Mouse (Mus musculus): Measurements from ENCODE around the gene Ube2k. TPM values are rescaled to one million over a fixed set of nuclear protein-coding genes. Genes with fewer than 3 reads are reported as not detected.

The Ube2k gene
- polyA plus RNA-seq, 1 experiment from 2014 or later: 174 TPM

DNA sequence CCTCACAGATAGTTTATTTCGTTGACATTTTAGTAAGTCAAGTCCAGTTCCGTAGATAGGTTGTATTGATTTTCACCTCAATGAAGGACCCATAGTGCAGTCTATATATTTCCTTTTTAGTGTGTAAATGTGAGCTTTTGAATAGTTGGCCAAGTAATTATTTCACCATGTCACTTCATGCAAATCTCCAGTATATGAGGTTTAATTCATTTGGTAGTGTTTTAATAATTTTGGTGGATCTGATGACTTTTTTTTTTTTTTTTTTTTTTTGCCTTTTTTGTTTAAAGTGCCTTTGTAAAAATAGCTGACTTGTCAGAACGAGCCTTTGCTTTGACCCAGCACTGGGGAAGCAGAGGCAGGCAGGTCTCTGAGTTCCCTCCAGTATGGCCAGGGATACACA lies 2.8 kb downstream of the Ube2k start:
- Histone ChIP-seq H3K27ac (no peak overlapping the region), H3K9me3 (no peaks in the 10 kb centered on the region), H3K4me2 (peak overlapping the region; percentile 43; the same call in 1 of the 2 replicates), H3K27me3 (replicated peaks) (no peaks in the 10 kb centered on the region), H3K36me3 (no peaks in the 10 kb centered on the region), H3K9ac (no peak overlapping the region), H3K4me3 (replicated peaks) (no peak overlapping the region), H3K4me1 (peaks cover 5% of the 10 kb centered on the region; the same call in 1 of the 2 replicates)
- WGBS: 82% methylated on average over 3 of the region's 3 CpGs
- no peak for ATAC-seq (ENCODE audit: insufficient read depth, low FRiP score, low read depth)

DNA sequence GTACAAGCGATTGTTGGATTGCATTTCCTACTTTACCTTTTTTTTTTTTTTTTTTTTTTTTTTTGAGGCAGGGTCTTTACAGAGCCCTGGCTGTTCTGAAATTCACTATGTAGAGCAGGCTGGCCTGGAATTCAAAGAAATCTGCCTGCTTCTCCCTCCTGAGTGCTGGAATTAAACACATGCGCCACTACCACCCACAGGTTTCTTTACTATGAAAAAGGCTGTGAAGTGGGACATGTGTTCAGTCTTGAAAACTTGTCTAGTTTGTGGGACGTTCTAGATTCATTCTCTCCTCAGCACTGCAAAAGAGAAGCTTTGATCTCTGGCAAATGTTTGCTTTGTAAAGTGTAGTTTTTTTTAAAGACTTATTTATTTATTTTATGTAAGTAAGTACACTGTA lies 4.9 kb downstream of the Ube2k start:
- no peak overlapping the region for H3K9ac ChIP-seq
- no peaks in the 10 kb centered on the region for H3K27me3 ChIP-seq (replicated peaks)
- ATAC-seq (ENCODE audit: insufficient read depth, low FRiP score, low read depth): no peak
- no peak overlapping the region for H3K4me2 ChIP-seq
- 77% methylated on average over 3 of the region's 3 CpGs for WGBS
- no peak overlapping the region for H3K4me3 ChIP-seq (replicated peaks)
- peaks cover 5% of the 10 kb centered on the region; the same call in 1 of the 2 replicates for H3K4me1 ChIP-seq
- H3K36me3 ChIP-seq: no peaks in the 10 kb centered on the region
- no peaks in the 10 kb centered on the region for H3K9me3 ChIP-seq
- no peak overlapping the region for H3K27ac ChIP-seq

DNA sequence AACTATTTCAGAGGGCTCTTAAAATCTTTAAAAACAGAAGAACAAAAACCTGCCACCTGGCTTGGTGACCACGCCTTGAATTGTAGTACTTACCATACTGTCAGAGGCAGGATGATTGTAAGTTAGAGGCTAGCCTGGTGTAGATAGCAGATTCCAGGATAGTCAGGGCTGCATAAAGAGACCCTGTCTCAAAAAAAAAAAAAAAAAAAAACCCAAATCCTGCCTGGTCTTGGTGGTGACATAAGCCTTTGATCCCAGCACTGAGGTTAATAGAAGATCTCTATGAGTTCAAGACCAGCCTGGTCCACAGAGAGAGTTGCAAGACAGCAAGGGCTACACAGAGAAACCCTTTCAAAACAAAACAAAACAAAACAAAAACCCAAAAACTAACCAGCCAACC lies 6.5 kb downstream of the Ube2k start:
- Histone ChIP-seq H3K4me3 (replicated peaks) (no peak overlapping the region), H3K36me3 (no peaks in the 10 kb centered on the region), H3K27ac (no peak overlapping the region), H3K4me1 (peaks cover 5% of the 10 kb centered on the region; the same call in 1 of the 2 replicates), H3K9ac (no peak overlapping the region), H3K9me3 (no peaks in the 10 kb centered on the region), H3K27me3 (replicated peaks) (no peaks in the 10 kb centered on the region), H3K4me2 (no peak overlapping the region)
- ATAC-seq (ENCODE audit: insufficient read depth, low FRiP score, low read depth): no peak
- WGBS: 86% methylated on average over 1 of the region's 1 CpGs

DNA sequence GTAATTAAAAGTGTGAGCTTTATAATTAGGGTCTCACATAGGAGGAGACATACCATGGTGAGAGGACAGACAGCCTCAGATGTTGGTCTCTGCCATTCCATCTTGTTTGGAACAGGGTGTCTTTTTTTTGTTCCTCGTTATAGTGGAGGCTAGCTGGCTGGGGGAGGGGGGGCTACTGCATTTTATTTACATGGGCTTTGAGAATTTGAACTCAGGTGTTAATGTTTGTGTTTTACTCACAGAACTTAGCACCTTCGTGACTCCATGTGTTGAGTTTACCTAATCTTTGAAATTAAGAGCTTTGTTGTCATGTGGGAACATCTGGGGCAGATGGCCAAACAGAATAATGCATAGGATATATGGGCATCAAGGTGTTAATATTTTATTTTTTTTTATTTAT lies 7.6 kb downstream of the Ube2k start:
- Histone ChIP-seq H3K27me3 (replicated peaks) (no peaks in the 10 kb centered on the region), H3K9ac (no peak overlapping the region), H3K36me3 (no peaks in the 10 kb centered on the region), H3K4me1 (no peaks in the 10 kb centered on the region), H3K4me3 (replicated peaks) (no peak overlapping the region), H3K27ac (no peak overlapping the region), H3K9me3 (no peaks in the 10 kb centered on the region), H3K4me2 (no peak overlapping the region)
- no peak for ATAC-seq (ENCODE audit: insufficient read depth, low FRiP score, low read depth)
- WGBS: 77% methylated on average over 2 of the region's 2 CpGs

DNA sequence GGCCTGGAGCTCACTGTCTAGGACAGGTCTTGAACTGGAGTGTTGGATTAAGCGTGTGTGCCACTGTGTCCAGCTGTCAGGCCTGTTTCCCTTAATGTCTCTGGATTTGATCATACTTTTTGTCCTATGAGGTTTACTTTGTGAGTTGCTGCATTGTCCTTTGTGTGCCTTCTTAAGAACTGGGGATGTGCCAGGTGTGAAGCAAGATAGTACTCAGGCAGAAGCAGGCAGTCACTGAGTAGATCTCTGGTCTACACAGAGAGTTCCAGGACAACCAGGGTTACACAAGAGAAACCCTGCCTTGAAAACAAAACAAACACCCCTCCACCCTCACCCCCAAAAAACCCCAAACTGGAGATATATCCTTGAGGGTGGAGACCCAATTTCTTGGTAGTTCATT lies 12.6 kb downstream of the Ube2k start:
- H3K27ac ChIP-seq: no peak overlapping the region
- 68% methylated on average over 1 of the region's 1 CpGs for WGBS

DNA sequence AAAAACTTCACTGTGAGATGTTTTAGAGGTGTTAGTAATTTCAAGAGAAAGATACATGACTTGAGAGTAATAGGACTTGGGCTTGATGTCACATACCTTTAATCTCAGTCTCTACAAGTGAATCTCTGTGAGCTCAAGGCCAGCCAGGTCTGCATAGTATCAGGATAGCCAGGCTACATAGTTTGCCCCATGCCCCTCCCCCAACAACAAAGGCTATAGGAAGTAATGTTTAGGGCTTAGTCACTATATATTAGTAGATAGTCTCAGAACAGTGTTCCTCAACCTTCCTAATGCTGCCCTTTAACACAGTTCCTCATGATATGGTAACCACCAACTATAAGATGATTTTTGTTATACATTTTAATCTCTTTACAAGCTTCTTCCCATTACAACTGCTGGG lies 20.1 kb downstream of the Ube2k start:
- no peaks in the 10 kb centered on the region for H3K9me3 ChIP-seq
- H3K4me2 ChIP-seq: no peak overlapping the region
- H3K27ac ChIP-seq: no peak overlapping the region
- H3K27me3 ChIP-seq (replicated peaks): no peaks in the 10 kb centered on the region
- H3K9ac ChIP-seq: no peak overlapping the region
- no peak overlapping the region for H3K4me3 ChIP-seq (replicated peaks)
- 0 out of 2 replicates have a peak, but pooled peaks cover 4% of the 10 kb centered on the region for H3K36me3 ChIP-seq
- no peak for ATAC-seq (ENCODE audit: insufficient read depth, low FRiP score, low read depth)
- H3K4me1 ChIP-seq: no peaks in the 10 kb centered on the region

More for the DNA sequence above, 12.6 kb downstream of the Ube2k start:
- H3K4me1 ChIP-seq: no peaks in the 10 kb centered on the region
- H3K9me3 ChIP-seq: no peaks in the 10 kb centered on the region
- no peak for ATAC-seq (ENCODE audit: insufficient read depth, low FRiP score, low read depth)
- no peak overlapping the region for H3K4me2 ChIP-seq
- no peak overlapping the region for H3K4me3 ChIP-seq (replicated peaks)
- 0 out of 2 replicates have a peak, but pooled peaks cover 2% of the 10 kb centered on the region for H3K36me3 ChIP-seq
- H3K27me3 ChIP-seq (replicated peaks): no peaks in the 10 kb centered on the region
- no peak overlapping the region for H3K9ac ChIP-seq

DNA sequence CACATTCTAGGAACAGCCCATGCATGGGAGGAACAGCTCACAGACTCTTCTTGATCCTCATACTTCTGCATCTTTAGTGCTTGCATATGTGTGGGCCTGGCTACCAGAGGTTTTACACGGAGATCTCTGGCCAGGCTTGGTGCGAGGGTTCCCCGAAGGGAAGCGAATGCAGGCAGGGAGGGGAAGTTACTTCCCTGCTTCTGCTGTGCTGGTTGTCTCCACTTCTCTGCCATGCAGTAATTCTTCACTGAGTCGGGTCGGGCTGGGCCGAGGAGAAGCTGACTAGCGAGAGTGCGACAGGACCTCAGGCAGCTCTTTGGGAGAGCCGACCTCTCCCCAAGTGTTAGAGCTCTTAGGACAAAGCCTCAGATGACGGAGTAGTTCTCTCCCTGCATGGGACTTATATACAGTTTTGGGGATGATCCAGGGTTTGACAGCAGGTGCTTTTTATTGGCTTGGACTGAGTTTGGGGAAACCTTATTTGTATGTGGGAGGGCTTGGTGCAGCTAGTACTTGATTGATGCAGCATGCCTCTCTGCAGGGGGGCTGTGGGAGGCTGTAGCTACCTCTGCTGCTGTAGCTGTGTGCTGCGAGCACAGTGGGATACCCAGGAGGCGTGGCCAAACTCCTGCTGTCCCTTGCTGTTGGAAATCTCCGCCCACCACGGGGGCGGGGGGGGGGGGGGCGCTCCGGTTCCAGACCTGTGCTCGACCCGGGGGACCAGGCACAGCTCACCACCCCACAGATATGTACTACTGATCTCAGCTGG lies 24.3 kb downstream of the Ube2k start:
- Histone ChIP-seq H3K27ac (no peak overlapping the region), H3K4me1 (no peaks in the 10 kb centered on the region), H3K4me2 (no peak overlapping the region), H3K36me3 (0 out of 2 replicates have a peak, but pooled peaks cover 2% of the 10 kb centered on the region), H3K9ac (no peak overlapping the region), H3K4me3 (replicated peaks) (no peak overlapping the region), H3K9me3 (no peaks in the 10 kb centered on the region), H3K27me3 (replicated peaks) (no peaks in the 10 kb centered on the region)
- no peak for ATAC-seq (ENCODE audit: insufficient read depth, low FRiP score, low read depth)
- 45% methylated on average over 20 of the region's 20 CpGs for WGBS

DNA sequence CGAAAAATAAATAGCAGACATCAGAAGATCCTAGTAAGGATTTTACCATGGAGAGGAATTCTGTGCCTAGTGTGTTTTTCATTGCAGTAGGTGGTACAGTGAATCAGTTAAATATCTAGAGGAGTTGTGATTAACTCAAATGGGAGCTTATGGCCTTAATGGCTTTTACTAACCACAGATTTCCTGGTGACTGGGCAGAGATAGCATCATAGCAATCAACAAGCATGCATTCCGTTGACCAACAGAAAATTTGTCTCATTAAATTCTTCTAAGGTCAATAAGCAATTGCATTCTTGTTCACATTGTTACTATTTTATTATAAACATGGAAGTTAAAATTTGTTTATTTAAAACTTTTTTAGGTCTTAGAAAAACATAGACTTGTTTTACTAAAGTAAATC lies 28.5 kb downstream of the Ube2k start:
- 0 out of 2 replicates have a peak, but pooled peaks cover 2% of the 10 kb centered on the region for H3K36me3 ChIP-seq
- no peaks in the 10 kb centered on the region for H3K27me3 ChIP-seq (replicated peaks)
- WGBS: 80% methylated on average over 2 of the region's 2 CpGs
- H3K9ac ChIP-seq: no peak overlapping the region
- ATAC-seq (ENCODE audit: insufficient read depth, low FRiP score, low read depth): no peak
- H3K4me3 ChIP-seq (replicated peaks): no peak overlapping the region
- no peaks in the 10 kb centered on the region for H3K4me1 ChIP-seq
- no peak overlapping the region for H3K4me2 ChIP-seq
- H3K9me3 ChIP-seq: no peaks in the 10 kb centered on the region
- H3K27ac ChIP-seq: no peak overlapping the region

DNA sequence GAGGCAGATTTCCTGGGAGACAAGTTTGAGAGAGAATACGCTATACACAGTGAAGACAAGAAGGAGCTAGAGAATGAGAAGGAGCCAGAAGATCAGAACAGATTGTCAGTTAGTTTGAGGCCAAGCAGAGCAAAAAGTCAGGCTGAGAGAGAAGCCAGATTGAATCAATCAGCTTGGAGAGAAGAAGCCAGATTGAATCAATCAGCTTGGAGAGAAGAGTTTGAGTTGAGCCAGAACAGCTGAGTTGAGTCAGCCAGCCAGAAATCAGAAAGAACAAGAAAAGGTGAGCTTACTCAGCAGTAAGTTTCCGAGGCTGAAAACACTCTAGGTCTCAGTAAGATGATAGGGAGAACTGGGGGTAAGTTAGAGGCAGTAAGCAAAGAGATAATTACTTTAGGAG lies 37.8 kb downstream of the Ube2k start:
- no peaks in the 10 kb centered on the region for H3K27me3 ChIP-seq (replicated peaks)
- no peak overlapping the region for H3K4me2 ChIP-seq
- no peak for ATAC-seq (ENCODE audit: insufficient read depth, low FRiP score, low read depth)
- H3K9me3 ChIP-seq: no peaks in the 10 kb centered on the region
- H3K4me3 ChIP-seq (replicated peaks): no peak overlapping the region
- 0 out of 2 replicates have a peak, but pooled peaks cover 2% of the 10 kb centered on the region for H3K36me3 ChIP-seq
- no peak overlapping the region for H3K27ac ChIP-seq
- no peak overlapping the region for H3K9ac ChIP-seq
- no peaks in the 10 kb centered on the region for H3K4me1 ChIP-seq
- WGBS: 70% methylated on average over 2 of the region's 2 CpGs

DNA sequence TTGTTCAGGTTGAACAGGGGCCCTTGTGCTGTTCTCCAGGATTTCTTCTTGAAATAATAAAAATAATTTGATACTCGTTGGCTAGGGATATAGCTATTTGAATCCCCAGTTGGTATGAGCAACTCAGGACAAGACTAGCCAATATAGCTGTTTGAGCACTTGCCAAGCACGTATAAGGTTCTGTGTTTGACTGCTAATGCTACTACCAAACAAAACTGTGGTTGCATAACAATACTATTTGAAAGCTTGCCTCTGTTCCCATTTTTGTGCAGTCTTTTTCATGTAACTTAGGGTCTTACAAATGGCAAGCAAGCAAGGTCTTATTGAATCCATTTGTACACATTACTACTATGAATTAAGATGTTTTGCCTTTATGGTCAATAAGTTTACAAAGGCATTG lies 38.9 kb downstream of the Ube2k start:
- Histone ChIP-seq H3K27me3 (replicated peaks) (no peaks in the 10 kb centered on the region), H3K9me3 (no peaks in the 10 kb centered on the region), H3K27ac (no peak overlapping the region), H3K4me1 (no peaks in the 10 kb centered on the region), H3K36me3 (0 out of 2 replicates have a peak, but pooled peaks cover 2% of the 10 kb centered on the region), H3K4me2 (no peak overlapping the region), H3K4me3 (replicated peaks) (no peak overlapping the region), H3K9ac (no peak overlapping the region)
- WGBS: 86% methylated on average over 2 of the region's 2 CpGs
- no peak for ATAC-seq (ENCODE audit: insufficient read depth, low FRiP score, low read depth)

DNA sequence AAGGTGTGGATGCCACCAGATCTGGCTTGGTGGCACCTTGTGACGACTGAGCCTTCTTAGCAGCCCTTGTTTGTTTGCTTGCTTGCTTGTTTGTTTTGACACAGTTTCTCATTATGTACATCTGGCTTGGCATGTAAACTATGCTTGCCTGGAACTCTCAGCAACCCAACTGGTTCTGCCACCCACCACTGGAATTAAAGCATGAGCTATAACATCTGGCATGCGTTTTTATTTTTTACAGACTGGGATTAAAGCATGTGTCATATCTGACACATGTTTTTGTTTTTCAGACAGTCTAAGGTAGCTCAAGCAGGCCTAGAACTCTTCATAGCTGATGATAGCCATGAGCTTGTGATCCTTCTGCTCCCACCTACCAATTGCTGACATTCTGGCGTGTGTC lies 41.5 kb downstream of the Ube2k start:
- Histone ChIP-seq H3K9ac (no peak overlapping the region), H3K4me3 (replicated peaks) (no peak overlapping the region), H3K9me3 (no peaks in the 10 kb centered on the region), H3K4me2 (no peak overlapping the region), H3K27me3 (replicated peaks) (no peaks in the 10 kb centered on the region), H3K4me1 (no peaks in the 10 kb centered on the region), H3K36me3 (peaks cover 12% of the 10 kb centered on the region; the same call in 1 of the 2 replicates), H3K27ac (no peak overlapping the region)
- no peak for ATAC-seq (ENCODE audit: insufficient read depth, low FRiP score, low read depth)
- 79% methylated on average over 3 of the region's 3 CpGs for WGBS

DNA sequence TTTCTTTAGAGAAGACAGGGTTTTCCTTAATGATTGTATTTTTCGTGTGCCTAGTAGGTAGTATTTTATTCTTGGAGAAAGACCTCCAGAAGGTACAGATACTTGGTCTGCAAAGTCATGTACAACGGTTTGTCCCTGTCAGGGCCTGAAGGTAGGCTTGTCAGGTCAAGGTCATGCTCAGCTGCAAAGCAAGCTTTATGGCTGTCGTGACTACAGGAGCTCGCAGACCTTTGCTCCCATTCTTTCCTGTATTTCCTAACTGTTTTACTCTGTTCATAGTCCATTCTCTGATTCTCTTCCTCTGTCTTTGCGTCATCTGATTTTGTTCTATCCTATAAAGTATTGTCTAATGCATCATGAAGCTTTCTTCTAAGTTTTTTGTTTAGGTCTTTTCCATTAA lies 49.3 kb downstream of the Ube2k start:
- ATAC-seq (ENCODE audit: insufficient read depth, low FRiP score, low read depth): no peak
- H3K4me3 ChIP-seq (replicated peaks): no peak overlapping the region
- H3K36me3 ChIP-seq: peaks cover 13% of the 10 kb centered on the region; the same call in 1 of the 2 replicates
- H3K4me1 ChIP-seq: no peaks in the 10 kb centered on the region
- WGBS: 86% methylated on average over 5 of the region's 5 CpGs
- H3K27ac ChIP-seq: no peak overlapping the region
- H3K4me2 ChIP-seq: no peak overlapping the region
- no peaks in the 10 kb centered on the region for H3K9me3 ChIP-seq
- H3K27me3 ChIP-seq (replicated peaks): no peaks in the 10 kb centered on the region
- no peak overlapping the region for H3K9ac ChIP-seq

Data from stomach, embryonic 15.5 days (tissue).